Mouse (Mus musculus) urinary bladder, postnatal 25 days (tissue): ENCODE measurements around the gene Nup210l.

Source experiments
- DNase-seq: peaks from one replicate; pipeline ENCODE4 v3.0.0; 2022; ENCODE audit warnings: low spot score

The Nup210l gene

DNA sequence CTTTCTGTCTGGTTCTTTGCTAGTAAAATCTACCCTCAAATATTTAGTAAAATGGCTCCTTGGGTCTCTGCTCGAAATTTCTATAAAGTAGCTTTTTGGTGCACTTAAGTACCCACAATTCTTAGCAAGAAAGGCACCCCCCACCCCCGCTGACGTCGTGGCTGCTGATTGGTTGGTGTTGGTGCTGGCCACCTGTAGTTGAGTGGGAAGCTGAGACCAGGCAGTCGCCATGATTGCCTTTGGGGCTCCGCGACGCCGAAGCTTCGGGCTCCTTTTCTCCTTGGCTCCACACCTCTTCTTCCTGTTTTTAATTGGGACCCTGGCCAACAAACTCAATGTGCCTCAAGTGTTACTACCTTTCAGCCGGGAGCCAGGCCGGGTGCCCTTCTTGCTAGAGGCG lies at the start of gene Nup210l:
Gene Nup210l, plus strand, starts transcription at position 195 of the 400 bp plus-strand sequence.
- DNase-seq: no peak

DNA sequence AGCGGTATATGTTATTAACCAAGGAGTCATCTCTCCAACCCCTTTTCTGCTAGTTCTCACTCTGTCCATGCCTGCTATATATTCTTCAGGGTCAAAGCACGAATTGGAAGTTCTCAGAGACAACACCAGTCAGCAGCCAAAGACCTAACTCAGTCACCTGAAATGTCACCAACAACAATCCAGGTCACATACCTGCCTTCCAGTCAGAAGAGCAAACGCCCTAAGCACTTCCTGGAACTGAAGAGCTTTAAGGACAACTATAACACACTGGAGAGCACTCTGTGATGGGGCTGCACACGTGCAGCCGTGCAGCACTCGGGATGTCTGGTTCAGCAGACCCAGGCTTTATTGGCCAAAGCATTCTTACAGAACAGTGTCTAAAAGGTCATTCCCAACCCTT lies 42.4 kb upstream of the Nup210l start:
- no peak for DNase-seq

DNA sequence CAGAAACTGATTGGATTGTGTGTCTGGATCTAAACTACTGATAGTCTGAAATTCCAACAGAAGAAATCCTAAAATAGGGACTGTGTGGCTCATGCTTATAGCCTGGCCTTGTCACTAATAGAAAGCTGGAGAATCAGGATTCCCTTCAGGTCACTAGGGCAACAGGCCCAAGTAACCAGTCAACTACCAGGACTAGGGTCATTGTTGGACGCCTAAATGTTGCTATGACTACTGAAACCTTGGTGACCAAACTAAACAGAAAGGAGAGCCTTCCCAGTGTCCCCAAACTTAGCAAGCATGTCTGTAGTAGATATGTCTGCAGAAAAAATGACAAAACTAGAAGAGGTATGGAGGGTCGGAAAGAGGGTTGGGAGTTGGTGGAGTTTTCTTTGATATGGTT lies 41.4 kb upstream of the Nup210l start:
- no peak for DNase-seq

DNA sequence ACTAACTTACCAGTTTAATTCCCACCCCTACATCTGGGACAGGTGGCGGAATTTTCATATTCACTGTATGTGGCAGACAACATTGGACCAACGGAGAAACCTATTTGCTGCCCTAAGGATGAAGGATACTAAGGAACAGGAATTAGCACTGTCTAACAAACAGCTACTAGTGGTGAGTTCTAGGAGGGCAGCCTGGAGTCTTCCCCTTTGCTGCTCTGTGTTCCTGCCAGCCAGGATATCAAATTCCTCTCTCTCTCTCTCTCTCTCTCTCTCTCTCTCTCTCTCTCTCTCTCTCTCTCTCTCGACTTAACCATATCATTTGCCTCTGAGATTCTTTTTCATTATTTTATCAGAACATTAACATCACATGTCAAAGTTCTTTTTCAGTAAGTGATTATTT lies 39.5 kb upstream of the Nup210l start:
- no peak for DNase-seq

DNA sequence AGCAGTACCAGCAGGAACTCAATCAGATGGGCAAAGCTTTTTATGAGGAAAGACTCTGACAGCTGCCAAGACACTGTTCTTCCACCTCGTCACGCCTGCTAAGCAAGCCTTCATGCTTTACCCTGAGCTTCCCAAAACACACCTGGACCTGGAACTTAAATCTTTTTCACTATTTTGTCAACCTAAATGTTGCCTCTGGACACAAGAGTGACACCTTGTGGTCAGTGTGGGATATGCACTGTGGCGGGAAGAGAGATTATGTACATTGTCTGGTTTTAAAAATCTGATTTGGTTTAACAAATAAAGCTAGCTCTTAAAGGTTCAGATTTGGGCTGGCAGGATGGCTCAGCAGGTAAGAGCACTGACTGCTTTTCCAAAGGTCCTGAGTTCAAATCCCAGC lies 38.4 kb upstream of the Nup210l start:
- peak; percentile 48 for DNase-seq

DNA sequence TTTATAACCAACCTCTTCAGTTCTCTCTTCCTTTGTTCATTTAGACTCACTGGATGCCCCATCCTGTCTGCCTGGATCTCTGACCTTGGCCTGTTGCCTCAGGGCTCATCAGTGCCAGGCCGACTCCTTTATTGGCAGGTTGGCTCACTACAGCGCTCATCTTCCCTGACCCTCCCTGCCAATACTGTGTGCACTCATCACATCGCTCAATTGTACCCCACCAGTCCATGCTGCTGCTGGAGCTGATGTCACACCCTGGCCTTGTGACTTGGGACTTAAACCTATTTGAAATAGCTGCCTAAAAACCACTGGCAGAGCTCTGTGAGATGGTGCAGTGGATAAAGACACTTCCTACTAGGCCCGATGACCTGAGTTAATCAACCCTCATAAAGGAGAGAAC lies 36.1 kb upstream of the Nup210l start:
- DNase-seq: no peak

DNA sequence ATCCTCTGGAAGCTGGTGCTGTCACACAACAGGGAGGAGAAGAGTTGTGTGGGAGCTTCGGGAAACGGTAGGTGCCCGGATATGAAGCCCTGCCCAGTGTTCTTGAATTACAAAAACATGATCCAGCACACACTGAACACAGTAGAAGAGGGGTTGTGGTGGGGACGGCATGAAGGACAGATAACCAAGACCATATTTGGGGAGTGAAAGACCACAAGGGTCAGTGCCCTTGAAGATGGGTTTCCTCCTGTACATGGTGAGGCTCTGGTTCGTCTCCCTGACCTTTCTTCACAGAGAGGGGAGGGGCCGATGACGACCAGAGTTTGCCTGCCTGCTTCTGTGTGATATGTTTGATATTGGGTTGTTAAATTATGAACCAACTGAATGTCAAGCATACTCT lies 34.2 kb upstream of the Nup210l start:
- DNase-seq: no peak

DNA sequence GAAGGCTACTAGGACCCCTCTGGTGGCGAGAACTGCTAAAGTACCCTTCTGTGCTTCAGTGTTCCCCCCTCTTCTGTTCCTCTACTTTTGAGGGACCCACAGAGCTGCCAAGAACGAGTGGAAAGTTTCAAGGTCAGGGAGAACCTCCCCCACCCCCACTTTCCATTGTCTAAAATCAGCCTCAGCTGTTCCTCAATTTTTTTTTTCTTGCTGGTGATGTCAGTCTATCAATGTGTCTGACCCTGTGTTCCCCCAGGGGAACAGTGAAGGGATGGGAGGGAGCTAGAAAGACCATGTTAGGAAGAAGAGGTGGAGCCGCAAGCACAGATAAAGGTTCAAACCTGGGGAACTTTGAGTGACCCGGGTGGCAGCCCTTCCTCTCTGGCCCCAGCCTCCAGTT lies 31.6 kb upstream of the Nup210l start, which contains the start of gene Tpm3:
Gene Tpm3, plus strand, starts transcription at position 356 of the 400 bp plus-strand sequence.
- no peak for DNase-seq

DNA sequence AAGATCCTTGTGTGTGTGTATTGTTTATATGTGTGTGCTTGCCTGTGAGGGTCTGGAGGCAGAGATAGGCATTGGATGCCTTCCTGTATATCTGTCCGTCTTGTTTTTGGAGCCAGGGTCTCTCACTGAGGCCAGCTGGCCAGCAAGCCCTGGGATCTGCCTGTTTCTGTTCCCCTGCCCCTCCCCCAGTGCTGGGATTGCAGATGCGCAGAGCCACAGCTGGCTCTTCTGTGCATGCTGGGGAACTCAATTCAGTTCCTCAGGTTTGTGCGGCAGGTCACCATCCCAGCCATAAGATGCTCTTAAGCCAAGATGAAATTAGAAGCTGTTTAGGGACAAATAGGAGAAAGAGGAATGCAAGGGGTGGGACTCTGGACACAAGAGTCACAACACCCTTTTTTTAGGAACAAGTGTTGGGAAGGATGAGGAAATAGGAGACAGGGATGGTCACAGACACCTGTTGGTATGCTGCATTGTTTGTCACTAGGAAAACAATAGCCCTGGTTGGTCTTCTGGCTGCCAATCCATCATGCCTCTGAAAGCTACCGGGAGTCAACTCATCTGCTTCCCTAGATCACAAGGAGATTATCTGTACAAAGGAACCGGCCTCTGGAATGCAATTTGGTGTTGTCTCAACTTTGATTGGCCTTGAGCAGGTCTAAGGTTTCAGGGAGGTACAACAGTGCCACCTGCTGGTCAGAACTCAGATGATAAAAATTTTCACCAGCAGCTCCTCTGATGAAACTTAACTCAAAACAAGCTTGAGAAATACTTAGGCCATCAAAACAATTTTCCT lies 26.8 kb upstream of the Nup210l start:
- peak; percentile 81 for DNase-seq

DNA sequence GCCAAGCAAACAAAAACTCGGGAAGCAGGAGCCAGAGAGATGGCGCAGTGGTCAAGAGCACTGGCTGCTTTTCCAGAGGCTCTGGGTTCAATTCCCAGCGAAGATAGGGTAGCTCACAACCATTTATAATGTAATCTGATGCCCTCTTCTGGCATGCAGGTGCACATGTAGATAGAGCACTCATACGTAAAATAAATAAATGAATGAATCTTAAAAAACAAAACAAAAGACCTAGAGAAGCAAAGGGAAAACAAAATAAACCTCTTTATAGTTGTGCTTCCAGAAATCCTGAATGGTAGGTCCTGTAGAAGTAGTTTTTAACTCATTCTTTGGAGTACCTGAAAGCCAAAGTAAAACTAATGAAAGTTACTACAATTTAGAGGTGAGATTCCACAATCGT lies 25.7 kb upstream of the Nup210l start:
- no peak for DNase-seq

DNA sequence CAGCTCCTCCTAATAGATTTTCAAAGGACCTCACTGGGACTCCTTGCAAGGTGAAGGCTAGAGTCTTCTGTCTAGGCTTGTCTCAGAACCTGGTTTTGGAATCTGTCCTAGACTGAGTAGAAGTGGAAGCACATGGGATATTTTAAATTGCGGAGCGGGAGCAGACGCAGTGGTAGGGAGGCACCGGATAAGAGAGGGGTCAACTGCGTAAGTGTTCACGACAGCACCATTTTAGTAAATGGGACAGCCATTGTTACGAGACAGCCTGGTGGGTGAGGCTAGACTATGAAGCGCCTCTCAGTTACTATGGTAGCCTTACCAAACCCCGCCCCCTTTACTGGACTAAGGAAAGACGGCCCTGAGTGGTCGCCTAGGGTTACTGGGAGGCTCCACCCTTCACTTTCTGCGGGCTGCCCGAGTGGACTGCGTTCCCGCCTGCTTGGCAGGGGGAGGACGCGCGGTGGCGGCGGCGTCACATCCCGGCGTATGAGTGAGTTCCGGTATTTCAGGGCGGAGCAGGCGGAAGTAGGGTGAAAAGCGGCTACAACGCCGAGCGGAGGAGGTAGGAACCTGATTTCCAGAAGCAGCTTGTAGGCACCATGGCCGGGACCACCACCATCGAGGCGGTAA lies 24.7 kb upstream of the Nup210l start:
- peak; percentile 84 for DNase-seq

DNA sequence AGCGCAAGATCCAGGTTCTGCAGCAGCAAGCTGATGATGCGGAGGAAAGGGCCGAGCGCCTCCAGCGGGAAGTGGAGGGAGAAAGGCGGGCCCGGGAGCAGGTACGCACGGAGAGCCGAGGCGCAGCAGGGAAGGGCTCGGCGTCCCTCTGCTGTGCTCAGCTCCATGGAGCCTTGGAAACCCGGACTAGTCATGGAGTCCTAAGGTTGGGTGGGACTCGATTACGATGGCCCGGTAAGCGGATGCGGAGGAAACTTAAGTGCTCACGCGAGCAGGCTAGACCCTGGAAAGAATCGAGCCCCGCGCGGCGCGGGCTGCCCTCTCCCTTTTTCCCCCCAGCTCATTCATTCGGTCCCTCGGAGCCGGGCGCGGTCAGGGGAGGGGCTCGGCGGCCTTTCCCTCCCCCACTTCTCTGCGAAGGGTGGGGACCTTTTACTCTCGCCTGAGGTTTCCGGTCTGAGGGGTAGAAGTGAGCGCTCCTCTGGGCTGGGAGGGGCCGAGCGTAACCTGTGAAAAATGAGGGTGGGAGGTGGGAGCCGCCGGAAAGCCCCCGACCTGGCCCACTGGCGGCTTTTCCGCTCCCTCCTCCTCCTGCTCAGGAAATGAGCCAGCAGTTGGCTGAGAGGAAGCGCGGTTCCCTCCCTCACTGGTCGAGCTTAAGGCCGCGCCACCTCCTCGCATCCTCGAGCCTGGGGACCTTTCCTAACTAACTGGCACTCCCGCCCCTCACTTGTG lies 24.0 kb upstream of the Nup210l start:
- peak; percentile 69 for DNase-seq

DNA sequence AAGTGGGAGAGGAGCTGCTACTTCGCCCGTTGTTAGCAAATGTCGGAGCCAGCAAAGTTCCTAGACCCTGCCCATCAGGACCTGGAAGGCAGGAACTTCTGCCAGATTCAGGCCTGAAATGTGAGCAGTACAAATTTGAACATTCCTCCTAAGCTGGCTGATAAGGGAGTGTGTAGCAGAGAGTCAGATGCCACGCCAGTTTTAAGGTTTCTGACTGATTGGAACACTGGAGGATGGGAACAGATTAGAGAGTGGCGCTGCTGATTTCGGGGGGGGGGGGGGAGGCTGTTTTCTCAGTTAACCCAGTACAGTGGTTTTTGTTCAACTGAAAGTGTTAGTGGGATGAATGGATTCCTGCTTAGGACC lies 23.5 kb upstream of the Nup210l start:
- no peak for DNase-seq

DNA sequence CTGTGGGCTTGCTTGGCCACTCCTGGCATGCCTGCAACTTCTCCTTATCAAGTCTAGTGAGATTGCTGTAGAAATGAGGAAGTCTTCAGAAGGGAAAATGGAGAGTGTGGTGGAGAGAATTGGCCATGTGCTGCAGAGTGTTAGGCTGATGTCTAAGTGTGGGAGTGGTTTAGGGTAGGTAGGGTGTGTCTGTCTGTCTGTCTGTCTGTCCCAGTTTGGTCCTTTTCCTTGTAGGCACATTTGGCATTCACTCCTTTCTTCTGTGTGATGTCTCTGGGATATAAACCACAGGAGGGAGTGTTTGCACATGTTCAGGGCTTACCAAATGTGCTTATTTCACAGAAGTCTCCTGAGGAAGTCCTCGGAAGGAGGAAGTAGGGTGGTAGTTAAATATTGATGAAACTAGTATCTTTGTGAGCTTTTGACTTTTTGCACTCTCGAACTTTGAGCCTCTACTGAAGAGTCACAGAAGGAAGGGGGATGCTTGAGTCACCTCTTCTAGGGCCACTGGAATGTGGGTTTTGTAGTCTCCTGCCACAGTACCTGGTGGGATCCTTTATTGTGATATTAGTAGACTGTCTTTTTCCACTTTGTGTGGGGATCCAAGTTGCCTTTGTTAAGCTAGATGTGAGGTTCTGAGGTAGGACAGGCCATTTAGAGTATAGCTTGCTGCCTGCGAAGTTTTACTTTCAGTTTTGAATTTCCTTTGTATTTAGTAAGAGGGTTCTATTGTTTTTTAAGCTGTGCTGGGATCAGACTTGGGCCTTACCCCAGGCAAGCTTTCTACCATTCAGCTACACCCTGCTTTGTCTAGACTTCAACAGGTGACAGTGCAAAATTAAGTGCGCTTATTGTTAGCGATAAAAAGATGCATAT lies 22.3 kb upstream of the Nup210l start:
- no peak for DNase-seq

DNA sequence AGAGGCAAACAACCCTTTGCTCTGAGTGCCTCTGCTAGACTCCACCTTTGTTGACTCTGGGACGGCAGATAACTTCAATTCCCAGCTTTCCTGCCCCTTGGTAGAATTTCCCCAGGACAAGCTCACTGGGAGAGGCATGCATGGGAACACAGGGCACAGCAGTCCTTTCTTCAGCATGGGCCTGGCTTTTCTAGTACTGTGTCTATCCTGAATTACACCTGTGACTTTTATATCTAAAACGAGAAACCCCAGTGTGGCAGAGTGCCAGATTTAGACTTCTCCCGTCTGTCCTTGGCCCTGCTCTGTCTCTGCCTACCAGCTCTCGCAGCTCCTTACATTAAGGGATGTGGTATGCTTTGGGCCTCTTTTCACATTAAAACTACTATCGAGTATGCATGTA lies 20.9 kb upstream of the Nup210l start:
- DNase-seq: no peak

DNA sequence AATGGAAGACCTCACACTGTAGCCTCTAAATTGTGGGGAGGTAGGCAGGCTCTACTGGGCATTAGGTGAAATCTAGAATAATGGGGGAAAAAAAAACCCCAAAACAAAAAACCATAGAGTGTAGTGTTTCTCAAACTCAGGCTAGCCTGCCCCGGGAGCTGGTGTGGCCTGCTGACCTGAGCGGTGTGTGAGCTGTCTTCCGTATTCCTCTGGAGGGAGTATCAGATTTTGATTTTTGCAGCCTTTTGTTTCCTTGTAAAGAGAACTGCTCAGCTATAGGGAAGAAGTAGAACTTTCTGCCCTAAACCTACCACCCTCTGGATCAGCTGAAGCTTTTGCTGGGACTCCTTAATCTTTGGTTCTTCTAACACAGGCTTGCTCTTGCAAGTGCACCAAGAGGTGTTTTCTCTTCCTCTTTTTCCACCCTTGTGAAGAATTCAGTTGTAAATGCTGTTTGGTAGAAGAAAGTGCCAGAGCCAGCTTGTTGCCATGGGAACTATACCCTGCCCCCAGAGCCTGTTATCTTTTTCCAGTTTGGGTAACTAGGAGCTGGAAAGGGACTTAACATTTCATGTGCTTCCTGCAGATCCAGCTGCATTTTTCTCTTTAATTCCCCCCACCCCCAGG lies 20.1 kb upstream of the Nup210l start:
- no peak for DNase-seq

DNA sequence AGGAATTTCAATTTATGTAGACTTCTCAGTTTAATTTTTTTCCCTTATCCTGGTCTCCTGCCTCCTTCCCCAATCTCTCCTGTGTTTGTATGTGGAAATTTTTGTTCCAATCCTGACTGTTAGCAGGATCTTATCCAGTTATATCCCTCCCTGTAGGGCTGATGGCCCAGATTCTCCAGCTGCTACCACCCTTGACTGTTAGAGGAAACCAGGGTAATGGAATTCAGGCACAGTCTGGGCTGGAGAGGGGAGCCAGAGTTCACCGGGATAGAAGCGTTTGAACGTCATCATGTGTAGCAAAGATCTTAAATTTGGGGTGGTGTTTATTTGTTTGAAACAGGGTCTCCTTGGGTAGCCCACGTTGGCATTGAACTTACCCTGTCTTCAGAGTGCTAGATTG lies 19.1 kb upstream of the Nup210l start:
- no peak for DNase-seq

DNA sequence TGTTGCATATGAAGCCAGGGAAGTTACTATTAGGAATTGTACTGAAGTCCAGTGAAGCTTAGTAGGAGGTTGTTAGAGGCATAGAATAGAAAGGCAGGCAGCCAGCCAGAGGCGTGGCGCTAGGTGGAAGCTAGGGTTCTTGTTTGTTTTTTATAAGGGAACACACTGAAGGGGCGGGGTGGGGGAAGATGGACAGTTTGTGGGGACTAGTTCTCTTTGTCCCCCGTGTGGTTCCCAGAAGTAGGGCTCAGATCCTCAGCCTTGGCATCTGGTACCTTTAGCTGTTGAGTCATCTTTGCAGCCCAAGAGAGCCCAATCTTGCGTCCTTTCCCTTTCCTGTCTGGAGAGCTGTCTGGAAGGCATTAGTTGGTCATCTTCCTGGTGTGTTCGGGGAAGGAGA lies 18.7 kb upstream of the Nup210l start:
- no peak for DNase-seq

DNA sequence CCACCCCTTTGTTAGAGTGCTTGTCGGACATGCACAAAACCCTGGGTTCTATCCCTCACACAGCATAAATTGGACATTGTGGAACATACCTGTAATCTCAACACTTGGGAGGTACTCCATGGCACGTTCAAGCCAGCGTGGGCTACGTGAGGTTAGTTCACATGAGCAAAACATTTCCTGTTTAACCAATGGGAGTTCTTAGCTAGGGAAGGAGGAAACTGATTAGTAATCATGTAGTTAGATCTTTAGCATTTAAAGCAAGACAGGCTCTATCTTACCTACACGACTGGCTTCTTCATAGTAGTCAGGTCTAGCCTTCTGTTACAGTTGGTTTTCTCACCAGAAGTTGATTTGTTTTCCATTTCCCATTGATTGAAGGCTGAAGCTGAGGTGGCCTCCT lies 17.9 kb upstream of the Nup210l start:
- no peak for DNase-seq

DNA sequence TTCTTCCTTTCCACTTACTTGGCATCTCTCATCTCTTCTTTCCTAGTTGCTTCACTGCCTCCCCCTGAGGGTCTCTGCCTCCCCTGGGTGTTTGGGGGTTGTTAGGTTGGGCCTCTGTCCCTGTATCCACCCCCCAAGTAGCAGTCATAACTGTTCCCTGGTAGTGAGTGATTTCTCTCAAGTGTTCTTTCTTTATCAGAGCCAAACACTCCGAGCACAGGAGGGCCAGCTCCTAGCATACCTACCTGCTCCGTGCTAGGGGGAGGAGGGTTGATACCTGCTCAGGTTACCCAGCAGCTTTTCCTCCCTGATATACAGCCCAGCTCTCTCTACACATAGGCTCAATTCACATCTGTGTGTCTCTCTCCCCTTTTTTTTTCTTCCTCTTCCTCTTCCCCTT lies 15.3 kb upstream of the Nup210l start:
- DNase-seq: no peak

DNA sequence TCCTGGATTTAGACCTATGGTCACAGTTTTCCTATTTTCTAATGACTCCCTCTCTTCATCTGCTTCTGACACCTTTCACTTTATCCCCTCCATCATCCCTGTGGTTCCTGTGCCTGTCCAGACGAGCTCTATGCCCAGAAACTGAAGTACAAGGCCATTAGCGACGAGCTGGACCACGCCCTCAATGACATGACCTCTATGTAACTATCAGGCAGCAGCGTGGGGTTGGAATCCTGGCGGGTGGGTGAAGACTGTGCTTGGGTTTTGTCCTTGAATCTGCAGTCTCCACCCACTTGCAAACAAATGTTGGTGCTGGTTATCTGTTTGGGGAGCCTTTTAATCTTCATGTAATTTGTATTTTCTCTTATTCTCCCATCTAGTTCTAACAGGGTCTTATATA lies 13.0 kb upstream of the Nup210l start:
- no peak for DNase-seq

DNA sequence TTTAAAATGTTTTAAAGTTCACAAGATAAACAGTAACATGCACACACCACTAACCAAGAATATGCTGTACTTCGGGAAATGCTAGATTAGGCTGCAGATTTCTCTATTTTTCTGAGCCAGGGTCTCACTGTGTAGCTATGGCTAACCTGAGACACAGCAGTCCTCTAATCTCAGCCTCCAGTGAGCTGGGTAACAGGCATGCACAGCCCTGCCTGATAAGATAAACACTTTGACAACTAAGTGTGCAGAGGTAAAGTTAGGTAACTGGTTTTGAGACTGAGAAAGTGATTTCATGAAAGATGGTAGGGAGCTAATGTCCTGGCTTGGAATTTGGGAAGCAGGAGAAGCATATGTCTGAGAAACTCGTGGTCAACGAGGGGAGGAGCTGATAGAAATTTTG lies 9.5 kb upstream of the Nup210l start:
- DNase-seq: no peak
